Mouse (Mus musculus) MEL (cell line): ENCODE data around the gene Rnpepl1. TPM values are rescaled to one million over a fixed set of nuclear protein-coding genes. Genes with fewer than 3 reads are reported as not detected.
A peak's percentile ranks its signal among the peaks of the same experiment; 100 is the strongest.

Source experiments
- DNase-seq: peaks from one replicate; pipeline ENCODE4 v3.0.0; 2011; ENCODE audit warnings: low read depth, low spot score
- H3K27ac ChIP-seq: 2 replicates; pipeline ENCODE4 v1.5.1; 2012; ENCODE audit warnings: low read depth, mild to moderate bottlenecking, control low read depth, low read length, moderate library complexity; ENCODE audit not compliant: control insufficient read depth
- H3K27me3 ChIP-seq, 2 experiments: fragments of 150-350 bp in 1 of 2; sonication (generic) in 1 of 2; 2 replicates each; pipeline ENCODE4 v1.6.1; 2012; ENCODE audit warnings: low read length in 2 of 2, mild to moderate bottlenecking in 2 of 2, improper control_type of control experiment in 1 of 2, moderate library complexity in 1 of 2; ENCODE audit not compliant: insufficient read depth in 2 of 2, control insufficient read depth in 1 of 2
- H3K36me3 ChIP-seq, 2 experiments: 2 replicates each; pipeline ENCODE4 v1.6.1; 2012 to 2014; ENCODE audit warnings: low read length in 2 of 2, improper control_type of control experiment in 1 of 2, inconsistent platforms in 1 of 2, mild to moderate bottlenecking in 1 of 2; ENCODE audit not compliant: insufficient read depth in 2 of 2, control insufficient read depth in 1 of 2
- H3K4me1 ChIP-seq, 2 experiments: fragments of 150-350 bp in 1 of 2; sonication (generic) in 1 of 2; 2 replicates each; pipeline ENCODE4 v1.6.1; 2012; ENCODE audit warnings: low read length in 2 of 2, improper control_type of control experiment in 1 of 2, mild to moderate bottlenecking in 1 of 2; ENCODE audit not compliant: insufficient read depth in 2 of 2, control insufficient read depth in 1 of 2
- H3K4me3 ChIP-seq, 2 experiments: fragments of 150-350 bp in 1 of 2; sonication (generic) in 1 of 2; 2 replicates each; pipeline ENCODE4 v1.5.1; 2012; ENCODE audit warnings: low read depth in 2 of 2, low read length in 2 of 2, mild to moderate bottlenecking in 2 of 2, moderate library complexity in 2 of 2, control low read depth in 1 of 2, improper control_type of control experiment in 1 of 2; ENCODE audit not compliant: control insufficient read depth in 1 of 2, insufficient read depth in 1 of 2
- H3K79me2 ChIP-seq: 2 replicates; pipeline ENCODE4 v1.6.1; 2012; ENCODE audit warnings: mild to moderate bottlenecking, low read length, moderate library complexity; ENCODE audit not compliant: control insufficient read depth, poor library complexity, insufficient read depth
- H3K9ac ChIP-seq: 2 replicates; pipeline ENCODE4 v1.6.1; 2012; ENCODE audit warnings: low read depth, mild to moderate bottlenecking, control low read depth, low read length, moderate library complexity; ENCODE audit not compliant: control insufficient read depth, poor library complexity, severe bottlenecking
- H3K9me3 ChIP-seq: fragments of 150-350 bp; sonication (generic); replicated peaks from 2 replicates; pipeline ENCODE4 v1.6.1; 2012; ENCODE audit warnings: mild to moderate bottlenecking, low read length, improper control_type of control experiment, moderate library complexity; ENCODE audit not compliant: insufficient read depth
- CHD2 ChIP-seq: IDR thresholded peaks from 2 replicates; pipeline ENCODE4 v1.6.1; 2011; ENCODE audit warnings: low read length, improper control_type of control experiment
- E2F4 ChIP-seq: IDR thresholded peaks from 2 replicates; pipeline ENCODE4 v1.6.1; 2011; ENCODE audit warnings: low read depth, low read length, improper control_type of control experiment, borderline replicate concordance
- EP300 ChIP-seq, 2 experiments: IDR thresholded peaks; 2 replicates each; pipeline ENCODE4 v1.6.1; 2011; ENCODE audit warnings: improper control_type of control experiment in 2 of 2, low read length in 2 of 2, low read depth in 1 of 2, mild to moderate bottlenecking in 1 of 2
- ETS1 ChIP-seq: IDR thresholded peaks from 2 replicates; pipeline ENCODE4 v1.6.1; 2012; ENCODE audit warnings: low read depth, mild to moderate bottlenecking, inconsistent platforms, low read length, improper control_type of control experiment, moderate library complexity
- GABPA ChIP-seq: IDR thresholded peaks from 2 replicates; pipeline ENCODE4 v1.6.1; 2012; ENCODE audit warnings: low read depth, mild to moderate bottlenecking, inconsistent platforms, low read length, improper control_type of control experiment, moderate library complexity
- HCFC1 ChIP-seq: IDR thresholded peaks from 2 replicates; pipeline ENCODE4 v1.6.1; 2012; ENCODE audit warnings: low read depth, mild to moderate bottlenecking, inconsistent platforms, low read length, improper control_type of control experiment, moderate library complexity
- JUND ChIP-seq: IDR thresholded peaks from 2 replicates; pipeline ENCODE4 v1.6.1; 2011; ENCODE audit warnings: low read depth, mild to moderate bottlenecking, improper control_type of control experiment, low read length
- KAT2A ChIP-seq: conservative IDR thresholded peaks from 2 replicates; pipeline ENCODE4 v1.6.1; 2012; ENCODE audit warnings: low read depth, low read length, improper control_type of control experiment, inconsistent platforms
- MAX ChIP-seq: IDR thresholded peaks from 2 replicates; pipeline ENCODE4 v1.6.1; 2011; ENCODE audit warnings: low read length, improper control_type of control experiment
- MEF2A ChIP-seq: IDR thresholded peaks from 2 replicates; pipeline ENCODE4 v1.6.1; 2014; ENCODE audit warnings: low read depth, mild to moderate bottlenecking, inconsistent platforms, low read length, improper control_type of control experiment; ENCODE audit not compliant: poor library complexity, insufficient replicate concordance, severe bottlenecking; ENCODE audit errors: extremely low read depth
- MYB ChIP-seq: IDR thresholded peaks from 2 replicates; pipeline ENCODE4 v1.6.1; 2011; ENCODE audit warnings: mild to moderate bottlenecking, low read depth, low read length, improper control_type of control experiment
- MYC ChIP-seq: IDR thresholded peaks from 2 replicates; pipeline ENCODE4 v1.6.1; 2011; ENCODE audit warnings: low read depth, mild to moderate bottlenecking, low read length, improper control_type of control experiment, moderate library complexity
- NRF1 ChIP-seq: IDR thresholded peaks from 2 replicates; pipeline ENCODE4 v1.6.1; 2014; ENCODE audit warnings: low read depth, mild to moderate bottlenecking, inconsistent platforms, low read length, improper control_type of control experiment, moderate library complexity; ENCODE audit not compliant: poor library complexity, insufficient read depth, severe bottlenecking
- POLR2A ChIP-seq, 2 experiments: IDR thresholded peaks; 2 replicates each; pipeline ENCODE4 v1.6.1; 2011 to 2012; ENCODE audit warnings: low read length in 2 of 2, mild to moderate bottlenecking in 2 of 2, control low read depth in 1 of 2, improper control_type of control experiment in 1 of 2, low read depth in 1 of 2, moderate library complexity in 1 of 2; ENCODE audit not compliant: control insufficient read depth in 1 of 2, insufficient read depth in 1 of 2, poor library complexity in 1 of 2
- POLR2AphosphoS2 ChIP-seq: IDR thresholded peaks from 2 replicates; pipeline ENCODE4 v1.6.1; 2011; ENCODE audit warnings: low read length, improper control_type of control experiment
- POLR2AphosphoS5 ChIP-seq: IDR thresholded peaks from 2 replicates; pipeline ENCODE4 v1.6.1; 2012; ENCODE audit warnings: low read depth, borderline replicate concordance, mild to moderate bottlenecking, inconsistent platforms, low read length, moderate library complexity, mixed read lengths
- SMC3 ChIP-seq: IDR thresholded peaks from 2 replicates; pipeline ENCODE4 v1.6.1; 2011; ENCODE audit warnings: low read depth, low read length, improper control_type of control experiment
- TBP ChIP-seq: IDR thresholded peaks from 2 replicates; pipeline ENCODE4 v1.8.0; 2011; ENCODE audit warnings: low read depth, low read length, improper control_type of control experiment
- TCF12 ChIP-seq: IDR thresholded peaks from 2 replicates; pipeline ENCODE4 v1.6.1; 2014; ENCODE audit warnings: low read depth, mild to moderate bottlenecking, inconsistent platforms, low read length, improper control_type of control experiment, moderate library complexity
- UBTF ChIP-seq: IDR thresholded peaks from 2 replicates; pipeline ENCODE4 v1.6.1; 2012; ENCODE audit warnings: low read depth, mild to moderate bottlenecking, inconsistent platforms, low read length, improper control_type of control experiment, moderate library complexity, borderline replicate concordance; ENCODE audit not compliant: insufficient read depth
- USF1 ChIP-seq: IDR thresholded peaks from 2 replicates; pipeline ENCODE4 v1.6.1; 2014; ENCODE audit warnings: low read depth, mild to moderate bottlenecking, inconsistent platforms, low read length, improper control_type of control experiment, moderate library complexity
- ZC3H11A ChIP-seq: IDR thresholded peaks from 2 replicates; pipeline ENCODE4 v1.6.1; 2012; ENCODE audit warnings: low read depth, mild to moderate bottlenecking, inconsistent platforms, low read length, improper control_type of control experiment
- polyA plus RNA-seq, 2 experiments: library from polyadenylated mRNA; stranded (reverse) in 1 of 2; unstranded in 1 of 2; fragments of >175 nt in 1 of 2; fragments of >200 nt in 1 of 2; gene quantifications; 2 replicates each; pipeline versions ENCODE4 v1.2.1 to v1.2.4; 2012; ENCODE audit warnings: low replicate concordance in 2 of 2, low read depth in 1 of 2; ENCODE audit not compliant: insufficient read length in 2 of 2, insufficient read depth in 1 of 2, missing spikeins in 1 of 2
- total RNA-seq: library from RNA; depleted of rRNA; stranded (reverse); fragments of 300-350 nt; gene quantifications from 2 replicates; pipeline ENCODE4 v1.2.3, GENCODE M21; 2012

Gene Rnpepl1
- total and polyA plus RNA-seq, 3 experiments = 31.1 to 91.0 TPM; not detected in 1

DNA sequence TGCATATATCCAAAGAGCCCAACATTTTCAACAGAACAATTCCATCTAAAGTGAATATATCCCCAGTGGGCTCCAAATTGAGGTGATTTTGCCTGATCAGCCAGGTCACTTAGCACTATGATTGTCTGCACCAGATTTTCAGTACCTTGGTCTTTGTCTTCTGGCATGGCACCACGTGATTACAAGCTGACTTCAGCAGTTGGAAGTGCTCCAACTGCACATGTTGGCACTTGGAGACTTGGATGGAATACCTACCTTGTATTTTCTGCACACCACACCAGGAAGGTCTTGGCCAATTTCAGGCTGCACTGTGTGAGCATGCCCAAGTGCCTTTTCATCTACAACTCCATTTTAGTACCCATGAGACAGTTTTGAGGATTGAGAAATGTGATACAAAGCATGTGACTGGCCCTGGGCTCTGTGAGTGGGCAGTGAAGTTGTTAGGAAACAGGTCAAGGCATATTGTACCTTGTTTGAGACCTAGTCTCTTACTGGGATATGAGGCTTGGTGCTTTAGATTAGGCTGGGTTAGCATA, 19.7 kb downstream of the Rnpepl1 start:
- no peaks in the 10 kb centered on the region for H3K9me3 ChIP-seq
- no peak overlapping the region for H3K4me3 ChIP-seq

DNA sequence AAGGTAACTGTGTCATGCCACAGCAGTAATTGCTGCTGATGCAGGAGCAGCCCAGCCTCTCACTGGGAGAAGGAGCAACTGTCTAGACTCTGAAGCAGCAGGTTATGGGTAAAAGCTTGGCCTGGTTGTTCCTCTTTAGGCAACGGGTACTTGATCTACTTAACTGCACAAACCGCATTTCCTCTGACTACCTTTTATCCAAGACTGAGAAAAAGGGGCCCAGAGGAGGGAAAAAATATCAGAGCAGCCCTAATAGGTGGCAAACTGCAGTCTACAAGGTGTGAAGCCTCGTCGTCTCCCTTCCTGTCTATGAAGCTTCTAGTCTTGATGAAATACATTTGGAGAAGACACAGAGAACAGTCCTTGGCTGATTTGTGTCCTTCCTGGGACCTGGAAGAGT, 23.0 kb downstream of the Rnpepl1 start:
- TF ChIP-seq TBP = 0 out of 2 replicates have a peak, but pooled peaks have one; percentile 39
- TF ChIP-seq POLR2AphosphoS5 = no peak
- no peak for TF ChIP-seq ETS1
- TF ChIP-seq SMC3 = no peak
- H3K79me2 ChIP-seq = peaks cover 12% of the 10 kb centered on the region
- peaks cover 0 to 13% of the 10 kb centered on the region in 2 experiments; a peak in 2 of 4 replicates for H3K36me3 ChIP-seq
- no peaks in the 10 kb centered on the region for H3K9me3 ChIP-seq
- H3K27ac ChIP-seq = peak overlapping the region; percentile 90
- DNase-seq = peak; percentile 81
- no peaks in the 10 kb centered on the region for H3K27me3 ChIP-seq
- H3K4me1 ChIP-seq = peaks cover 4 to 22% of the 10 kb centered on the region in 2 experiments
- peak overlapping the region; percentile 63 to 85 for H3K4me3 ChIP-seq
- peak overlapping the region; percentile 80 for H3K9ac ChIP-seq

More for the DNA sequence above, 19.7 kb downstream of the Rnpepl1 start:
- DNase-seq = no peak
- Histone ChIP-seq H3K27ac (no peak overlapping the region), H3K79me2 (peaks cover 9% of the 10 kb centered on the region), H3K36me3 (peaks cover 0 to 6% of the 10 kb centered on the region in 2 experiments; a peak in 2 of 4 replicates), H3K4me1 (peaks cover 2 to 11% of the 10 kb centered on the region in 2 experiments; a peak in 3 of 4 replicates), H3K9ac (no peak overlapping the region), H3K27me3 (peaks cover 0 to 4% of the 10 kb centered on the region in 2 experiments; a peak in 1 of 4 replicates)
- no peak for TF ChIP-seq MEF2A
- peak; percentile 57; the same call in 1 of the 2 replicates for TF ChIP-seq USF1

DNA sequence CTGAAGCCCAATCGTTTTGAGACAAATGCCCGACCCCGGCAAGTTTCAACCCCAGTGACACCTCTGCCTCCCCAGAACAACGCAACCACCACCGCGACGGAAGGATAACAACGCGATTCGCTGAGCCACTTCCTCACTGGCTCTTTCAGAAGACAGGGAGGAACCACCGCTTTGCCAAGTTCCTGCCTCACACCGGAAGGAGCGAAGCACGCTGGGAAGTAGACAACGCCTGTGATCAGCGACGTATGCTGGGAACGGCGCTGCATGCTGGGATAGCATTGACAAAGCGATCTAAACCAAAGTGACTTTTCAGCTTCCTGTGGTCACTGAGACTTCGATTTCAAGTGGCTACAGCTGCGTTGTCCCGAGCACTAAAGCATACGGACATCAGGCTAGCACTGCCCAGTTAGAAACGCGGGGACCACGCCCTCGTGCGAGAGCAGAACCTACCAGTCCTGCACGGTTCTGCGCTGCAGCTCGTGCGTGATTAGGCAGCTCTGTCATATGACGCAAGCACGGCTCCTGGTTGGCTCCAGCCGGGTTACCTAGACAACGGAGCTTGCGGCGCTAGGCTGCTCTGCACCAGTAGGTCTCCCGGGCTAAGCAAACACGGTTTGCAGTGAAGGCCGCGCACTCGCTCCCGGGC, 23.7 kb downstream of the Rnpepl1 start, which contains the start of gene Capn10:
TSS of gene Capn10 (plus strand) at position 195 of the 646 bp plus-strand sequence.
- Histone ChIP-seq H3K27me3 (no peaks in the 10 kb centered on the region), H3K79me2 (peaks cover 12% of the 10 kb centered on the region), H3K36me3 (peaks cover 0 to 13% of the 10 kb centered on the region in 2 experiments; a peak in 2 of 4 replicates), H3K9ac (peak within 1 kb of the TSS; percentile 87), H3K9me3 (no peaks in the 10 kb centered on the region), H3K4me3 (peak within 1 kb of the TSS; percentile 70 to 85), H3K4me1 (peaks cover 4 to 22% of the 10 kb centered on the region in 2 experiments), H3K27ac (peak within 1 kb of the TSS; percentile 98)
- DNase-seq = peak; percentile 100
- TF ChIP-seq KAT2A (peak; percentile 94), TCF12 (peak; percentile 57), HCFC1 (peak; percentile 97), E2F4 (peak; percentile 82; the same call in 1 of the 2 replicates), GABPA (no peak), EP300 (IDR thresholded peaks at IDR 0.05; ENCODE audit: low read depth in 1 of 2, low read length in 2 of 2) (peak in 1 of 2 experiments; percentile 29; a peak in 1 of 4 replicates), MYB (0 out of 2 replicates have a peak, but pooled peaks have one; percentile 21), MYC (peak; percentile 99), NRF1 (peak; percentile 62), POLR2A (IDR thresholded peaks at IDR 0.05; ENCODE audit: control insufficient read depth in 1 of 2, insufficient read depth in 1 of 2, low read depth in 1 of 2, low read length in 2 of 2, poor library complexity in 1 of 2) (peak; percentile 80 to 99), MAX (peak; percentile 96), JUND (no peak), TBP (peak; percentile 93), UBTF (no peak), POLR2AphosphoS5 (peak; percentile 76; the same call in 1 of the 2 replicates), CHD2 (no peak), ZC3H11A (no peak), USF1 (peak; percentile 98), POLR2AphosphoS2 (peak; percentile 96), MEF2A (no peak)
